Mouse (Mus musculus) right cerebral cortex, postnatal 14 days (tissue): Measurements from ENCODE around the gene Sh2b2.

Experiments
- DNase-seq: peaks from one replicate; pipeline ENCODE4 v3.0.0; 2022

The Sh2b2 gene

GRCm38 (mm10) chr5:136246452-136246838 lies at the start of gene Sh2b2:
TSS of gene Sh2b2 (minus strand) at chr5:136246556.
- no peak for DNase-seq

- no peak for DNase-seq
These were observed 46.6 kb upstream of the Sh2b2 start for GRCm38 (mm10) chr5:136292971-136293418.

GRCm38 (mm10) chr5:136292361-136292760 lies 46.0 kb upstream of the Sh2b2 start:
- no peak for DNase-seq

GRCm38 (mm10) chr5:136291562-136291961 lies 45.2 kb upstream of the Sh2b2 start:
- DNase-seq: no peak

- no peak for DNase-seq
These were observed 43.4 kb upstream of the Sh2b2 start for GRCm38 (mm10) chr5:136289776-136290175.

GRCm38 (mm10) chr5:136288351-136289081 lies 42.2 kb upstream of the Sh2b2 start:
- no peak for DNase-seq

GRCm38 (mm10) chr5:136286566-136286965 lies 40.2 kb upstream of the Sh2b2 start:
- DNase-seq: no peak

- DNase-seq: no peak
These were observed 38.8 kb upstream of the Sh2b2 start for GRCm38 (mm10) chr5:136285106-136285505.

- no peak for DNase-seq
These were observed 35.0 kb upstream of the Sh2b2 start for GRCm38 (mm10) chr5:136281351-136281750.

GRCm38 (mm10) chr5:136274739-136275138 lies 28.4 kb upstream of the Sh2b2 start:
- no peak for DNase-seq

GRCm38 (mm10) chr5:136269937-136270336 lies 23.6 kb upstream of the Sh2b2 start:
- DNase-seq: no peak

GRCm38 (mm10) chr5:136266077-136266476 lies 19.7 kb upstream of the Sh2b2 start:
- no peak for DNase-seq

- DNase-seq: peak; percentile 85
These were observed 17.0 kb upstream of the Sh2b2 start for GRCm38 (mm10) chr5:136263342-136263741.

- peak; percentile 66 for DNase-seq
These were observed 12.6 kb upstream of the Sh2b2 start for GRCm38 (mm10) chr5:136258919-136259318.

GRCm38 (mm10) chr5:136252899-136253298 lies 6.5 kb upstream of the Sh2b2 start:
- peak; percentile 75 for DNase-seq

- no peak for DNase-seq
These were observed 4.6 kb upstream of the Sh2b2 start for GRCm38 (mm10) chr5:136251004-136251403.

- DNase-seq: no peak
These were observed 2.1 kb upstream of the Sh2b2 start for GRCm38 (mm10) chr5:136248441-136248840.

- DNase-seq: no peak
These were observed 560 bp downstream of the Sh2b2 start for GRCm38 (mm10) chr5:136245541-136246451.

- DNase-seq: peak; percentile 94
These were observed 1.4 kb downstream of the Sh2b2 start for GRCm38 (mm10) chr5:136244762-136245540.

- no peak for DNase-seq
These were observed 2.2 kb downstream of the Sh2b2 start for GRCm38 (mm10) chr5:136243851-136244761.

- no peak for DNase-seq
These were observed 5.2 kb downstream of the Sh2b2 start for GRCm38 (mm10) chr5:136241161-136241560.

GRCm38 (mm10) chr5:136240381-136240780 lies 6.0 kb downstream of the Sh2b2 start:
- DNase-seq: no peak
